Mouse (Mus musculus) liver, adult (tissue): ENCODE results near the gene Dnajc2.

Source experiments
- GATA4 ChIP-seq: IDR thresholded peaks from 2 replicates; pipeline ENCODE4 v1.6.1; 2014; ENCODE audit warnings: mild to moderate bottlenecking, low read length; ENCODE audit not compliant: insufficient replicate concordance

The Dnajc2 gene

GRCm38 (mm10) chr5:21729107-21729506 lies 55.9 kb downstream of the Dnajc2 start:
- no peak for TF ChIP-seq GATA4

GRCm38 (mm10) chr5:21724872-21725271 lies 60.2 kb downstream of the Dnajc2 start:
- no peak for TF ChIP-seq GATA4

GRCm38 (mm10) chr5:21724427-21724826 lies 60.6 kb downstream of the Dnajc2 start:
- no peak for TF ChIP-seq GATA4

- no peak for TF ChIP-seq GATA4
Observed at GRCm38 (mm10) chr5:21719209-21719608, 65.8 kb downstream of the Dnajc2 start.

GRCm38 (mm10) chr5:21718546-21718945 lies 66.5 kb downstream of the Dnajc2 start:
- no peak for TF ChIP-seq GATA4

- no peak for TF ChIP-seq GATA4
Observed at GRCm38 (mm10) chr5:21717165-21717715, 67.8 kb downstream of the Dnajc2 start.

- TF ChIP-seq GATA4: no peak
Observed at GRCm38 (mm10) chr5:21714447-21714846, 70.6 kb downstream of the Dnajc2 start.

GRCm38 (mm10) chr5:21712127-21712715 lies 72.8 kb downstream of the Dnajc2 start:
- no peak for TF ChIP-seq GATA4
